Mouse (Mus musculus): ENCODE measurements around the gene Sbf1. TPM values are rescaled to one million over a fixed set of nuclear protein-coding genes. Genes with fewer than 3 reads are reported as not detected.

The Sbf1 gene
- total RNA-seq, 2 experiments from 2014 or later = 356 to 361 TPM

- DNase-seq (ENCODE audit: low spot score in 2 of 2) = no peak
- H3K4me3 ChIP-seq = no peak overlapping the region
- TF ChIP-seq CTCF (conservative IDR thresholded peaks at IDR 0.05) = no peak
- no peak overlapping the region for H3K27ac ChIP-seq
Observed at GRCm38 (mm10) chr15:89340136-89340535, 25.0 kb upstream of the Sbf1 start.

- H3K4me3 ChIP-seq = no peak overlapping the region
- no peak for DNase-seq (ENCODE audit: low spot score in 2 of 2)
- H3K27ac ChIP-seq = no peak overlapping the region
- TF ChIP-seq CTCF (conservative IDR thresholded peaks at IDR 0.05) = no peak
Observed at GRCm38 (mm10) chr15:89339696-89340095, 24.6 kb upstream of the Sbf1 start.

DNA sequence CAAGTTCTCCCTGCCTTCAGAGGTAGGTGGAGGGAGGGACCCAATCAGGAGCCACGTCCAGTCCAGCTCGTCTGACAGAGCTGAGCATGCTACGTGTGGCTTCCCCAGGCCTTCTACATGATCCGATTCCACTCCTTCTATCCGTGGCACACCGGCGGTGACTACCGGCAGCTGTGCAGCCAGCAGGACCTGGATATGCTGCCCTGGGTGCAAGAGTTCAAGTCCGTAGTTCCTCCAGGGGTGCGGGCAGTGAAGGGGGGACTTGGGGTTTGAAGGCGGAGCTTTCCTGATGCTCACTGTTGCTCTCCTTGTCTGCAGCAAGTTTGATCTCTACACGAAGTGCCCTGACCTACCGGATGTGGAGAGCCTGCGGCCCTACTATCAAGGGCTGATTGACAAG, 21.3 kb upstream of the Sbf1 start:
- DNase-seq (ENCODE audit: low spot score in 2 of 2) = no peak
- TF ChIP-seq CTCF (conservative IDR thresholded peaks at IDR 0.05) = no peak
- no peak overlapping the region for H3K27ac ChIP-seq
- H3K4me3 ChIP-seq = no peak overlapping the region

DNA sequence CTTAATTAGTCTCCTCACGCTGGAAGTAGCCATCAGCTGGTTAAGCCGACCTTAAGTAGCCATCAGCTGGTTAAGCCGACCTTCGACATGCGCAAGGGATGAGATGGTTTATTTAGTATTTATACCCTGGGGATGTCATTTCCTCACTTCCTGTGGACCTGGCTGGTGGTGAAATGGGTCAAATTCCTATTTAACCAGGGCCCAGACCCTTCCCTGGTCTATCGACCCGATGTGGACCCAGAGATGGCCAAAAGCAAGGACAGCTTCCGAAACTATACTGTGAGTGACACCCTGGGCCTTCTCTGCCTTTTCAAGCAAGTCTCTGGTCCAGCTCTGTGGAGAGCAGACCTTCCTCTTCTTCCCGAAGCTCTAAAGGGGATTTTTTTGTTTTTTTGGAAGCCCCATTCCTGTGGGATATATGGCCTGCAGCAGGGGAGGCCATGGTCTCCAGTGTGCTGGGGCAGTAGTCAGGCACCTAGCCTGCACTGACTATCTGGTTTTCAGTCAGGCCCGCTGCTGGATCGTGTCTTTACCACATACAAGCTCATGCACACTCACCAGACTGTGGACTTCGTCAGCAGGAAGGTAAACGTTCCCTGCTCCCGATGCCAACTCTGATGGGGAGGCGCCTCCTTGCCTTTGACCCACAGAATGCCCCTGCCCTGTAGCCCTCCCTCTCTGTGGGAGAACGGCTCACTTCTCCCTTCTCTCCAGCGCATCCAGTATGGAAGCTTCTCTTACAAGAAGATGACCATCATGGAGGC, 19.8 kb upstream of the Sbf1 start:
- TF ChIP-seq CTCF (conservative IDR thresholded peaks at IDR 0.05) = no peak
- DNase-seq (ENCODE audit: low spot score in 2 of 2) = no peak

DNA sequence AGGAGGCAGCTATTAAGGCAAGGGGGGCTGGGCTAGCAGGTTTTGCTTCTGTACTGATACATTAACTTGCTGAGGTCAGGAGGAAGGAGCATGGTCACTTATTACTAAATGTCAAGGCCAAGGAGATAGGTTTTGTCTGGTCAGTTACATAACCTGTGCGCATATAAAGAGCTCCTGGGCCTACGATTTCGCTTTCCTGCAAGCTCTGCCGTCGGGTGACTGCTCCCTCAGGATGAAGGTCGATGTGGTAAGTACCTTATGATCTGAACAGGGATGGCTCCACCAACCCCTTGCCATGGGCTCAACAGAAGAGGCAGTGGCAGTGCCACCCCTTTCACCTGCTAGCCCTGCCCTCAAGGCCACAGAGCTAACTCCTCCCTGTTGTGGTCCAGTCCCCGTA, 19.2 kb upstream of the Sbf1 start, which contains the start of gene Miox:
Miox (plus strand) TSS at position 128 of the 400 bp plus-strand sequence.
- no peak for TF ChIP-seq CTCF (conservative IDR thresholded peaks at IDR 0.05)
- DNase-seq (ENCODE audit: low spot score in 2 of 2) = no peak
- Histone ChIP-seq H3K27ac (no peak within 1 kb of the TSS), H3K4me3 (no peak within 1 kb of the TSS)

More for the DNA sequence above, 19.8 kb upstream of the Sbf1 start:
- no peak overlapping the region for H3K27ac ChIP-seq
- H3K4me3 ChIP-seq = no peak overlapping the region

DNA sequence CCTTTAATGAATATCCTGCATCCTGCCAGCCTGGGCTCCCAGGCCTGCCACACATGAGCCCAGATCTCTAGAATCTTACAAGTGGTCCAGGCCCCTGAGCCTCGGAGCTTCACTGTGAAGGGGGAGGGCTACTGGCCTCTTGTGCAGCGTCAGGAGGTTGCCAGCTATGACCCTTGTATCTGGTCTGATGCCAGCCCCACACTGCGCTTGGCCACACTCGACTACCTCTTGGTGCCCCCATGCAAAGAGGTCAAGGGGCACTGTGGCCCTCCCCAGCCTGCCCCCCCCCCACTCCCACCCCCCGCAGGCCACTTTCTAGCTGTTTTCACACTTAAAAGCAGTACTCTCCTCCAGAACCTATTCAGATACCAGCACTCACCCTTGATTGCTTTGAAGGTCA, 11.3 kb upstream of the Sbf1 start:
- DNase-seq (ENCODE audit: low spot score in 2 of 2) = no peak
- TF ChIP-seq CTCF (conservative IDR thresholded peaks at IDR 0.05) = no peak
- H3K4me3 ChIP-seq = no peak overlapping the region
- H3K27ac ChIP-seq = no peak overlapping the region

DNA sequence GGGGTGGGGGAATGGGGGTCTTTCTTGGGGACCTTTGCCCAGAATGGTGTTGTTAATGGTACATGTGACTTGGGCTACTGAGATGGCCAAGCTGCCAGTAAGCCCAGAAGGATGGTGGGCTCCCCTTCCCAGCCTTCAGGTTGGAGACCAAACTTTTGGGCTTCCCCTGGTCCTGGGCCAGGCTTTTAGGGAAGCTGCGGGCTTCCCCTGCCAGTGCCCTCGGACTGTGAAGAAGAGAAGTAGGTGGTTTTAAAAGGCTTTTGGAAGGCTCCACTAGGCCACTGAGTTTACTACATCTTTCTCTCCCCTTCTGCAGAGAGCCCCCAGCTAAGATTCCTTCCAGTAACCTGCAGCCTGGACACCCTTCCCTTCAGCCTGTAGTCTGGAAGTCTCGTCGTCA, 8.5 kb upstream of the Sbf1 start:
- no peak for TF ChIP-seq CTCF (conservative IDR thresholded peaks at IDR 0.05)
- H3K27ac ChIP-seq = no peak overlapping the region
- no peak for DNase-seq (ENCODE audit: low spot score in 2 of 2)
- H3K4me3 ChIP-seq = no peak overlapping the region

- Histone ChIP-seq H3K4me3 (no peak within 1 kb of the TSS), H3K27ac (no peak within 1 kb of the TSS)
- no peak for DNase-seq (ENCODE audit: low spot score in 2 of 2)
- TF ChIP-seq CTCF (conservative IDR thresholded peaks at IDR 0.05) = no peak
Observed at GRCm38 (mm10) chr15:89322670-89323522, 7.8 kb upstream of the Sbf1 start, which contains the start of gene Adm2. Adm2 (plus strand) TSS chr15:89322720.

DNA sequence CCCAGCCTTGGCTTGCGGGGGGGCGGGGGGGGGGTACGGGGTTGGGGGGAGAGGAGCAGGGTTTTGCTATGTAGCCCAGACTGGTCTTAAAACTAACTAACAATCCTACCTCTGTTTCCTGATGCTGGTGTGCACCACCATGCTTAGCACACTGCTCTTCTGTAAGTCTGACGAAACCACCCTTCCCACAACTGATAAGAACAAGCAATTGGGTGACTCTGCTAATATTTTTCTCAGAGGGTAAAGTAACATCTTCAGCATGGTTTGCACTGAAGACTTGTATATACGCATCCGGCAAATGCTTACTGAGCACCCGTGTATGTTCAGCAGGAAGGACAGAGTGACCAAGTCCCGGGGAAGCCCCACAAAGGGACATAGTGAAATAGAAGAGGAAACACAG, 6.2 kb upstream of the Sbf1 start:
- no peak overlapping the region for H3K27ac ChIP-seq
- TF ChIP-seq CTCF (conservative IDR thresholded peaks at IDR 0.05) = no peak
- no peak overlapping the region for H3K4me3 ChIP-seq
- no peak for DNase-seq (ENCODE audit: low spot score in 2 of 2)

DNA sequence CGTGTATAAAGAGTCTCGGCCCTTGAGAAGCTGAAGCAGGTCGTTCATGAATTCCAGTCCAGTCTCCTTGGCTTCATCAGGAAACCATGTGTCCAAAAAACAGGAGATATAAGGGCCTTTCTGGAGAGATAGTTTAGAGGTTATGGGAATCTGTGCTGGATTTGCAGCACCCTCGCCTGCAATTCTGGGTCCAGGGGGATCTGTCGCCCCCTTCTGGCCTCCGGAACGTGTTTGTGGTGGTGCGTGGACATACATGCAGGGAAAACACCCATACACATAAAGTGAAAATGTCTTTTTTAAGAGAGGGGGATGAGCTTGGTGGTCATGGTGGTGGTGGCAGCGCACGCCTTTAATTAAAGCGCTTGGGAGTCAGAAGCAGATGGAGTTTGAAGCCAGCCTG, 1.0 kb upstream of the Sbf1 start:
- Histone ChIP-seq H3K27ac (no peak overlapping the region), H3K4me3 (no peak overlapping the region)
- no peak for DNase-seq (ENCODE audit: low spot score in 2 of 2)
- TF ChIP-seq CTCF (conservative IDR thresholded peaks at IDR 0.05) = peak; percentile 55

DNA sequence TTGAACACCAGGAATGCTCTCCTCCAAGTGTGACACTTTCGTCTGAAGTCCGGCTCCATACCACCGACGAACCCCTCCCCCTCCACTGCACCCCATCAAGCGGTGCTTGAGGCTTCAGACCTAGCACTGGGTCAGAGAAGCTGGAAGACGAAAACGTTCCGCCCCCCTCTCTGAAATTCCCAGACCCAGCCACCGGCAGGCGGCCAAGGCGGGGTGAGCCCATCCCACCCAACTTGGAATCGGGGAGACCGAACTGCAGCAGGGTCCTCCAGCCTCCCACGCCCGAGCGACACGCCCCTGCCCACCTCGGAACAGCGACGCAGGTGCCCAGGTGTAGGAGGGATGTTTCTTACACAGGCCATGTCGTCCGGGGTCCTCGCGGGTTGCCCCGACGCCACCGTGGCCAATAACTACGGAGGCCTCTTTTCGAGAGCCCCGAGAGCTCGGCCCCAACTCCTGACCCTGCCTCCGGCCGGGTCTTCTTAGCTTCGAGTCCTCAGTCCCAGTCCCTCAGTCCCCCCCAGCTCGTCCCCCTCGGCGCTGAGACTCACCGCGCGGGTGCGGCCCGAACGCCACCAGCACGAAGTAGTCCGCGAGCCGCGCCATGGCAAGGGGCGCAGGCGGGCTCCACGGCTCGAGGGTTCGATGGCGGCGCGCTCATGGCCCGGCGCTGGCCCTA, 461 bp downstream of the Sbf1 start:
- peak overlapping the region; percentile 93 for H3K27ac ChIP-seq
- peak; percentile 35 for TF ChIP-seq CTCF (conservative IDR thresholded peaks at IDR 0.05)
- H3K4me3 ChIP-seq = peak overlapping the region; percentile 95
- DNase-seq (ENCODE audit: low spot score in 2 of 2) = no peak

- Histone ChIP-seq H3K4me3 (peak overlapping the region; percentile 95), H3K27ac (peak overlapping the region; percentile 93)
- no peak for DNase-seq (ENCODE audit: low spot score in 2 of 2)
- no peak for TF ChIP-seq CTCF (conservative IDR thresholded peaks at IDR 0.05)
Observed at GRCm38 (mm10) chr15:89314107-89314506, 1.0 kb downstream of the Sbf1 start.

DNA sequence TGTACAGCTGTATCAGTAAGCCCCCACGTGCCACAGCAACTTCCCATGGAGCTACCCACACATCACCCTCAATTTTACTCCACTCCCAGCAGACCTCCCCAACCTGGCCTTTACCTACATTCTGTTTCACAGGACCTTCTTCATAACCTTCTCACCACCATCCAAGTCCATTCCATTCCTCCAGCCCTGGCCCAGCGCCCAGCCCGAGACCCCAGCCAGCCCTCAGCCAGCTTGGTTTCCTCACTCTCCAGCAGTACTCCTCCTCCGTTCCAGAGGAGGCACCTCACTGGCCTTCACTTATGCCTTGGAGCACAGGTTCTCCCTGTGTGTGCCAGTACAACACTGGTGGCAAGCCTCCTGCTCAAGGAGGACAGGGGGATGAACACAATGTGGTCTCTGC, 1.8 kb downstream of the Sbf1 start:
- peak overlapping the region; percentile 95 for H3K4me3 ChIP-seq

More for the DNA sequence above, 1.8 kb downstream of the Sbf1 start:
- H3K27ac ChIP-seq = peak overlapping the region; percentile 93
- no peak for TF ChIP-seq CTCF (conservative IDR thresholded peaks at IDR 0.05)
- no peak for DNase-seq (ENCODE audit: low spot score in 2 of 2)
